Mouse (Mus musculus) liver, adult 2 months (tissue): ENCODE results near the gene Kcnip2. TPM values are rescaled to one million over a fixed set of nuclear protein-coding genes. Genes with fewer than 3 reads are reported as not detected.
A peak's percentile ranks its signal among the peaks of the same experiment; 100 is the strongest.

ENCODE experiments used
- DNase-seq: peaks from one replicate; pipeline ENCODE4 v3.0.0-alpha.2; 2011; ENCODE audit warnings: low read depth, low spot score; ENCODE audit errors: extremely low read depth
- H3K27ac ChIP-seq: fragments of 200-500 bp; replicated peaks from 2 replicates; pipeline ENCODE4 v1.5.1; 2012; ENCODE audit warnings: low read depth, mild to moderate bottlenecking, control low read depth, inconsistent platforms, low read length; ENCODE audit not compliant: insufficient read depth
- H3K27me3 ChIP-seq: fragments of 200-500 bp; 2 replicates; pipeline ENCODE4 v1.6.1; 2012; ENCODE audit warnings: mild to moderate bottlenecking, moderate library complexity, low read length, inconsistent platforms; ENCODE audit not compliant: control insufficient read depth, insufficient read depth
- H3K36me3 ChIP-seq: fragments of 200-500 bp; 2 replicates; pipeline ENCODE4 v1.6.1; 2012; ENCODE audit warnings: low read length, inconsistent platforms; ENCODE audit not compliant: control insufficient read depth, insufficient read depth
- H3K4me1 ChIP-seq: fragments of 200-500 bp; 2 replicates; pipeline ENCODE4 v1.6.1; 2011; ENCODE audit warnings: low read length; ENCODE audit not compliant: control insufficient read depth, insufficient read depth
- H3K4me3 ChIP-seq: fragments of 200-500 bp; 2 replicates; pipeline ENCODE4 v1.5.1; 2011; ENCODE audit warnings: low read depth, mild to moderate bottlenecking, control low read depth, low read length, moderate library complexity; ENCODE audit not compliant: insufficient read depth
- H3K79me2 ChIP-seq: fragments of 200-500 bp; 2 replicates; pipeline ENCODE4 v1.6.1; 2012; ENCODE audit warnings: inconsistent platforms, mild to moderate bottlenecking, low read length, moderate library complexity; ENCODE audit not compliant: control insufficient read depth, insufficient read depth
- H3K9ac ChIP-seq: fragments of 200-500 bp; 2 replicates; pipeline ENCODE4 v1.6.1; 2012; ENCODE audit warnings: low read depth, mild to moderate bottlenecking, control low read depth, inconsistent platforms, low read length
- CTCF ChIP-seq: fragments of 200-500 bp; IDR thresholded peaks from 2 replicates; pipeline ENCODE4 v1.5.1; 2011; ENCODE audit warnings: low read depth, low read length, control low read depth
- POLR2A ChIP-seq: fragments of 200-500 bp; IDR thresholded peaks from 2 replicates; pipeline ENCODE4 v1.6.1; 2011; ENCODE audit warnings: low read length, control low read depth; ENCODE audit not compliant: insufficient read depth; ENCODE audit errors: extremely low read depth
- WGBS: fragments of 180-500 bp; shearing (Covaris S2); methylation state at CpG from one replicate; pipeline ENCODE4 v1.1.7; 2018; 5-methylcytosine and 5-hydroxymethylcytosine counted together
- polyA plus RNA-seq: library from polyadenylated mRNA; depleted of rRNA; stranded (reverse); fragments of >200 nt; gene quantifications from 2 replicates; pipeline ENCODE4 v1.2.3, GENCODE M21; 2012
- total RNA-seq: library from RNA; depleted of rRNA; stranded (reverse); fragments of >200 nt; gene quantifications from 2 replicates; pipeline ENCODE4 v1.2.3, GENCODE M21; 2014

The Kcnip2 gene
- total and polyA plus RNA-seq, 2 experiments: 0.02 TPM; not detected in 1

GRCm38 (mm10) chr19:45827736-45828135 is 11.9 kb upstream of the Kcnip2 start:
- no peaks in the 10 kb centered on the region for H3K27me3 ChIP-seq
- H3K36me3 ChIP-seq: no peaks in the 10 kb centered on the region
- 97% methylated on average over 3 of the region's 3 CpGs for WGBS
- H3K4me1 ChIP-seq: no peaks in the 10 kb centered on the region
- DNase-seq: no peak
- H3K27ac ChIP-seq: no peak overlapping the region
- no peak overlapping the region for H3K4me3 ChIP-seq
- no peak for TF ChIP-seq CTCF
- no peak for TF ChIP-seq POLR2A
- no peaks in the 10 kb centered on the region for H3K79me2 ChIP-seq
- H3K9ac ChIP-seq: no peak overlapping the region

- 65% methylated on average over 5 of the region's 5 CpGs for WGBS
- Histone ChIP-seq H3K4me3 (no peak overlapping the region), H3K36me3 (no peaks in the 10 kb centered on the region), H3K9ac (no peak overlapping the region), H3K27ac (no peak overlapping the region), H3K27me3 (no peaks in the 10 kb centered on the region), H3K79me2 (no peaks in the 10 kb centered on the region), H3K4me1 (no peaks in the 10 kb centered on the region)
- DNase-seq: no peak
- TF ChIP-seq POLR2A (no peak), CTCF (no peak)
Observed at GRCm38 (mm10) chr19:45827125-45827524, 11.3 kb upstream of the Kcnip2 start.

GRCm38 (mm10) chr19:45826146-45826545 is 10.3 kb upstream of the Kcnip2 start:
- Histone ChIP-seq H3K79me2 (no peaks in the 10 kb centered on the region), H3K4me3 (no peak overlapping the region), H3K27me3 (no peaks in the 10 kb centered on the region), H3K36me3 (no peaks in the 10 kb centered on the region), H3K27ac (no peak overlapping the region), H3K4me1 (no peaks in the 10 kb centered on the region), H3K9ac (no peak overlapping the region)
- TF ChIP-seq POLR2A: no peak
- TF ChIP-seq CTCF: no peak
- 68% methylated on average over 3 of the region's 3 CpGs for WGBS
- peak; percentile 5 for DNase-seq

GRCm38 (mm10) chr19:45821832-45822231 is 6.0 kb upstream of the Kcnip2 start:
- TF ChIP-seq CTCF (no peak), POLR2A (no peak)
- WGBS: 91% methylated on average over 5 of the region's 5 CpGs

GRCm38 (mm10) chr19:45817816-45818490 is 2.1 kb upstream of the Kcnip2 start:
- Histone ChIP-seq H3K4me3 (no peak overlapping the region), H3K36me3 (no peaks in the 10 kb centered on the region), H3K9ac (no peak overlapping the region), H3K27ac (no peak overlapping the region), H3K27me3 (no peaks in the 10 kb centered on the region), H3K79me2 (no peaks in the 10 kb centered on the region), H3K4me1 (0 out of 2 replicates have a peak, but pooled peaks cover 1% of the 10 kb centered on the region)
- no peak for DNase-seq
- 87% methylated on average over 11 of the region's 11 CpGs for WGBS
- no peak for TF ChIP-seq CTCF

More at GRCm38 (mm10) chr19:45821832-45822231, 6.0 kb upstream of the Kcnip2 start:
- H3K9ac ChIP-seq: no peak overlapping the region
- no peak overlapping the region for H3K27ac ChIP-seq
- no peaks in the 10 kb centered on the region for H3K27me3 ChIP-seq
- no peak for DNase-seq
- H3K4me1 ChIP-seq: no peaks in the 10 kb centered on the region
- no peaks in the 10 kb centered on the region for H3K79me2 ChIP-seq
- H3K36me3 ChIP-seq: no peaks in the 10 kb centered on the region
- no peak overlapping the region for H3K4me3 ChIP-seq

GRCm38 (mm10) chr19:45816727-45817126 is 866 bp upstream of the Kcnip2 start:
- Histone ChIP-seq H3K79me2 (no peaks in the 10 kb centered on the region), H3K9ac (no peak overlapping the region), H3K27me3 (no peaks in the 10 kb centered on the region), H3K4me1 (0 out of 2 replicates have a peak, but pooled peaks cover 1% of the 10 kb centered on the region), H3K36me3 (no peaks in the 10 kb centered on the region), H3K27ac (no peak overlapping the region), H3K4me3 (no peak overlapping the region)
- no peak for TF ChIP-seq CTCF
- TF ChIP-seq POLR2A: no peak
- no peak for DNase-seq
- 82% methylated on average over 8 of the region's 8 CpGs for WGBS
